Mouse (Mus musculus): ENCODE measurements around the gene Chmp4b. TPM values are rescaled to one million over a fixed set of nuclear protein-coding genes. Genes with fewer than 3 reads are reported as not detected.

The Chmp4b gene
- polyA plus RNA-seq (2012; ENCODE audit: insufficient read depth, insufficient read length, missing spikeins), result 217 and 221 TPM in 2 replicates

- Histone ChIP-seq H3K4me3 (ENCODE audit: insufficient read depth, low read length) (no peak within 1 kb of the TSS), H3K27ac (ENCODE audit: insufficient read depth, low read depth, low read length) (no peak within 1 kb of the TSS), H3K4me1 (ENCODE audit: control insufficient read depth, insufficient read depth, low read length) (peaks cover 2% of the 10 kb centered on the region)
- TF ChIP-seq CTCF (IDR thresholded peaks at IDR 0.05; ENCODE audit: low read depth, low read length) (no peak), POLR2A (IDR thresholded peaks at IDR 0.05; ENCODE audit: borderline replicate concordance, low read depth, low read length) (no peak)
These were observed at the start of gene Chmp4b for GRCm38 (mm10) chr2:154651363-154651762. Chmp4b (plus strand) TSS chr2:154651705.

GRCm38 (mm10) chr2:154603007-154603637 lies 48.4 kb upstream of the Chmp4b start:
- no peak for TF ChIP-seq POLR2A (IDR thresholded peaks at IDR 0.05; ENCODE audit: borderline replicate concordance, low read depth, low read length)
- TF ChIP-seq CTCF (IDR thresholded peaks at IDR 0.05; ENCODE audit: low read depth, low read length), result no peak
- peak overlapping the region; percentile 17; the same call in 1 of the 2 replicates for H3K27ac ChIP-seq (ENCODE audit: insufficient read depth, low read depth, low read length)
- H3K4me3 ChIP-seq (ENCODE audit: insufficient read depth, low read length), result peak overlapping the region; percentile 76
- peaks cover 11% of the 10 kb centered on the region for H3K4me1 ChIP-seq (ENCODE audit: control insufficient read depth, insufficient read depth, low read length)

- Histone ChIP-seq H3K4me3 (ENCODE audit: insufficient read depth, low read length) (peak within 1 kb of the TSS; percentile 76), H3K4me1 (ENCODE audit: control insufficient read depth, insufficient read depth, low read length) (peaks cover 10% of the 10 kb centered on the region), H3K27ac (ENCODE audit: insufficient read depth, low read depth, low read length) (peak within 1 kb of the TSS; percentile 17)
- no peak for TF ChIP-seq CTCF (IDR thresholded peaks at IDR 0.05; ENCODE audit: low read depth, low read length)
- no peak for TF ChIP-seq POLR2A (IDR thresholded peaks at IDR 0.05; ENCODE audit: borderline replicate concordance, low read depth, low read length)
These were observed 47.8 kb upstream of the Chmp4b start, which contains the start of gene Pxmp4 for GRCm38 (mm10) chr2:154603638-154604153. Pxmp4 (minus strand) TSS chr2:154603708.

- Histone ChIP-seq H3K4me1 (ENCODE audit: control insufficient read depth, insufficient read depth, low read length) (peaks cover 10% of the 10 kb centered on the region), H3K27ac (ENCODE audit: insufficient read depth, low read depth, low read length) (peak overlapping the region; percentile 9; the same call in 1 of the 2 replicates), H3K4me3 (ENCODE audit: insufficient read depth, low read length) (peak overlapping the region; percentile 49)
- TF ChIP-seq CTCF (IDR thresholded peaks at IDR 0.05; ENCODE audit: low read depth, low read length), result no peak
- TF ChIP-seq POLR2A (IDR thresholded peaks at IDR 0.05; ENCODE audit: borderline replicate concordance, low read depth, low read length), result no peak
These were observed 47.3 kb upstream of the Chmp4b start for GRCm38 (mm10) chr2:154604156-154604555.

- Histone ChIP-seq H3K27ac (ENCODE audit: insufficient read depth, low read depth, low read length) (no peak overlapping the region), H3K4me3 (ENCODE audit: insufficient read depth, low read length) (no peak overlapping the region), H3K4me1 (ENCODE audit: control insufficient read depth, insufficient read depth, low read length) (peaks cover 6% of the 10 kb centered on the region; the same call in 1 of the 2 replicates)
- TF ChIP-seq CTCF (IDR thresholded peaks at IDR 0.05; ENCODE audit: low read depth, low read length) (no peak), POLR2A (IDR thresholded peaks at IDR 0.05; ENCODE audit: borderline replicate concordance, low read depth, low read length) (no peak)
These were observed 44.5 kb upstream of the Chmp4b start for GRCm38 (mm10) chr2:154606965-154607364.

GRCm38 (mm10) chr2:154609050-154609767 lies 42.3 kb upstream of the Chmp4b start:
- H3K4me1 ChIP-seq (ENCODE audit: control insufficient read depth, insufficient read depth, low read length), result peaks cover 10% of the 10 kb centered on the region

GRCm38 (mm10) chr2:154613118-154614115 lies 38.1 kb upstream of the Chmp4b start, which contains the start of the genes Zfp341 and 4930519P11Rik:
Zfp341 (plus strand) TSS chr2:154613297.
4930519P11Rik (minus strand) TSS chr2:154613437.
- Histone ChIP-seq H3K27ac (ENCODE audit: insufficient read depth, low read depth, low read length) (peak within 1 kb of the TSS; percentile 68), H3K4me1 (ENCODE audit: control insufficient read depth, insufficient read depth, low read length) (peaks cover 7% of the 10 kb centered on the region), H3K4me3 (ENCODE audit: insufficient read depth, low read length) (peak within 1 kb of the TSS; percentile 73)
- TF ChIP-seq CTCF (IDR thresholded peaks at IDR 0.05; ENCODE audit: low read depth, low read length) (peak; percentile 55; the same call in 1 of the 2 replicates), POLR2A (IDR thresholded peaks at IDR 0.05; ENCODE audit: borderline replicate concordance, low read depth, low read length) (0 out of 2 replicates have a peak, but pooled peaks have one; percentile 68)

More at GRCm38 (mm10) chr2:154609050-154609767, 42.3 kb upstream of the Chmp4b start:
- no peak overlapping the region for H3K27ac ChIP-seq (ENCODE audit: insufficient read depth, low read depth, low read length)
- TF ChIP-seq CTCF (IDR thresholded peaks at IDR 0.05; ENCODE audit: low read depth, low read length) (no peak), POLR2A (IDR thresholded peaks at IDR 0.05; ENCODE audit: borderline replicate concordance, low read depth, low read length) (no peak)
- no peak overlapping the region for H3K4me3 ChIP-seq (ENCODE audit: insufficient read depth, low read length)

GRCm38 (mm10) chr2:154614841-154615576 lies 36.5 kb upstream of the Chmp4b start:
- no peak overlapping the region for H3K27ac ChIP-seq (ENCODE audit: insufficient read depth, low read depth, low read length)
- H3K4me1 ChIP-seq (ENCODE audit: control insufficient read depth, insufficient read depth, low read length), result peaks cover 7% of the 10 kb centered on the region
- no peak for TF ChIP-seq POLR2A (IDR thresholded peaks at IDR 0.05; ENCODE audit: borderline replicate concordance, low read depth, low read length)
- no peak for TF ChIP-seq CTCF (IDR thresholded peaks at IDR 0.05; ENCODE audit: low read depth, low read length)
- H3K4me3 ChIP-seq (ENCODE audit: insufficient read depth, low read length), result no peak overlapping the region
